Mouse (Mus musculus): ENCODE measurements around the gene Cul7. TPM values are rescaled to one million over a fixed set of nuclear protein-coding genes. Genes with fewer than 3 reads are reported as not detected.
A peak's percentile ranks its signal among the peaks of the same experiment; 100 is the strongest.

Gene Cul7
- total and polyA plus RNA-seq, 2 experiments from 2014 or later = 20.6 to 95.5 TPM

GRCm38 (mm10) chr17:46642060-46642459, 8.1 kb upstream of the Cul7 start:
- WGBS = 87% methylated on average over 17 of the region's 17 CpGs

GRCm38 (mm10) chr17:46644152-46644805, 5.9 kb upstream of the Cul7 start:
- H3K9me3 ChIP-seq (replicated peaks; ENCODE audit: control insufficient read depth, low read length) = no peaks in the 10 kb centered on the region
- H3K4me3 ChIP-seq (ENCODE audit: low read depth, low read length) = peak overlapping the region; percentile 95; the same call in 1 of the 2 replicates
- H3K4me1 ChIP-seq (ENCODE audit: control insufficient read depth, insufficient read depth) = peaks cover 13% of the 10 kb centered on the region
- TF ChIP-seq EP300 (IDR thresholded peaks at IDR 0.05; ENCODE audit: low read depth) = no peak
- TF ChIP-seq CTCF (IDR thresholded peaks at IDR 0.05; ENCODE audit: low read depth) = no peak
- no peaks in the 10 kb centered on the region for H3K27me3 ChIP-seq (ENCODE audit: control insufficient read depth, insufficient read depth, low read length)
- H3K4me2 ChIP-seq (ENCODE audit: low read depth, low read length) = peak overlapping the region; percentile 93
- H3K36me3 ChIP-seq (replicated peaks; ENCODE audit: control insufficient read depth, insufficient read depth, low read length) = peaks cover 47% of the 10 kb centered on the region
- H3K9ac ChIP-seq (replicated peaks; ENCODE audit: low read depth, low read length) = 0 out of 2 replicates have a peak overlapping the region, but pooled peaks have one; percentile 71
- ATAC-seq (ENCODE audit: insufficient read depth, low read depth) (no peak), DNase-seq (ENCODE audit: low spot score) (no peak)
- H3K27ac ChIP-seq (ENCODE audit: low read depth) = 0 out of 2 replicates have a peak overlapping the region, but pooled peaks have one; percentile 28
- 85% methylated on average over 12 of the region's 12 CpGs for whole genome bisulfite sequencing

More at GRCm38 (mm10) chr17:46642060-46642459, 8.1 kb upstream of the Cul7 start:
- peaks cover 47% of the 10 kb centered on the region for H3K36me3 ChIP-seq (replicated peaks; ENCODE audit: control insufficient read depth, insufficient read depth, low read length)
- H3K9ac ChIP-seq (replicated peaks; ENCODE audit: low read depth, low read length) = no peak overlapping the region
- no peaks in the 10 kb centered on the region for H3K9me3 ChIP-seq (replicated peaks; ENCODE audit: control insufficient read depth, low read length)
- no peak overlapping the region for H3K27ac ChIP-seq (ENCODE audit: low read depth)
- DNase-seq (ENCODE audit: low spot score) = no peak
- peaks cover 12% of the 10 kb centered on the region for H3K4me1 ChIP-seq (ENCODE audit: control insufficient read depth, insufficient read depth)
- no peak overlapping the region for H3K4me3 ChIP-seq (ENCODE audit: low read depth, low read length)
- no peaks in the 10 kb centered on the region for H3K27me3 ChIP-seq (ENCODE audit: control insufficient read depth, insufficient read depth, low read length)
- no peak for ATAC-seq (ENCODE audit: insufficient read depth, low read depth)
- no peak overlapping the region for H3K4me2 ChIP-seq (ENCODE audit: low read depth, low read length)
- TF ChIP-seq EP300 (IDR thresholded peaks at IDR 0.05; ENCODE audit: low read depth) (no peak), CTCF (IDR thresholded peaks at IDR 0.05; ENCODE audit: low read depth) (no peak)

- DNase-seq (ENCODE audit: low spot score) (no peak), ATAC-seq (ENCODE audit: insufficient read depth, low read depth) (no peak)
- H3K9me3 ChIP-seq (replicated peaks; ENCODE audit: control insufficient read depth, low read length) = no peaks in the 10 kb centered on the region
- TF ChIP-seq CTCF (IDR thresholded peaks at IDR 0.05; ENCODE audit: low read depth) (no peak), EP300 (IDR thresholded peaks at IDR 0.05; ENCODE audit: low read depth) (no peak)
- peak overlapping the region; percentile 71 for H3K27ac ChIP-seq (ENCODE audit: low read depth)
- H3K4me2 ChIP-seq (ENCODE audit: low read depth, low read length) = peak overlapping the region; percentile 93
- H3K4me3 ChIP-seq (ENCODE audit: low read depth, low read length) = peak overlapping the region; percentile 95
- H3K4me1 ChIP-seq (ENCODE audit: control insufficient read depth, insufficient read depth) = peaks cover 13% of the 10 kb centered on the region
- peaks cover 40% of the 10 kb centered on the region for H3K36me3 ChIP-seq (replicated peaks; ENCODE audit: control insufficient read depth, insufficient read depth, low read length)
- H3K9ac ChIP-seq (replicated peaks; ENCODE audit: low read depth, low read length) = peak overlapping the region; percentile 71
- H3K27me3 ChIP-seq (ENCODE audit: control insufficient read depth, insufficient read depth, low read length) = no peaks in the 10 kb centered on the region
- WGBS = 8% methylated on average over 10 of the region's 11 CpGs
Observed at GRCm38 (mm10) chr17:46644916-46645475, 5.1 kb upstream of the Cul7 start.

GRCm38 (mm10) chr17:46645561-46646321, 4.4 kb upstream of the Cul7 start, which contains the start of the genes Klc4 and Mrpl2:
TSS of gene Klc4 (minus strand) at chr17:46646022.
TSS of gene Mrpl2 (plus strand) at chr17:46646229.
- H3K27me3 ChIP-seq (ENCODE audit: control insufficient read depth, insufficient read depth, low read length) = no peaks in the 10 kb centered on the region
- DNase-seq (ENCODE audit: low spot score) (peak; percentile 96), ATAC-seq (ENCODE audit: insufficient read depth, low read depth) (peak; percentile 80)
- peak within 1 kb of the TSS; percentile 95 for H3K4me3 ChIP-seq (ENCODE audit: low read depth, low read length)
- TF ChIP-seq EP300 (IDR thresholded peaks at IDR 0.05; ENCODE audit: low read depth) = peak; percentile 76
- no peak for TF ChIP-seq CTCF (IDR thresholded peaks at IDR 0.05; ENCODE audit: low read depth)
- H3K9me3 ChIP-seq (replicated peaks; ENCODE audit: control insufficient read depth, low read length) = no peaks in the 10 kb centered on the region
- peak within 1 kb of the TSS; percentile 86 for H3K27ac ChIP-seq (ENCODE audit: low read depth)
- H3K4me2 ChIP-seq (ENCODE audit: low read depth, low read length) = peak within 1 kb of the TSS; percentile 93
- peak within 1 kb of the TSS; percentile 91 for H3K9ac ChIP-seq (replicated peaks; ENCODE audit: low read depth, low read length)
- H3K4me1 ChIP-seq (ENCODE audit: control insufficient read depth, insufficient read depth) = peaks cover 13% of the 10 kb centered on the region
- H3K36me3 ChIP-seq (replicated peaks; ENCODE audit: control insufficient read depth, insufficient read depth, low read length) = peaks cover 32% of the 10 kb centered on the region
- under 1% methylated on average over 50 of the region's 53 CpGs for WGBS

- DNase-seq (ENCODE audit: low spot score) = no peak
- Histone ChIP-seq H3K4me2 (ENCODE audit: low read depth, low read length) (peak overlapping the region; percentile 78), H3K27me3 (ENCODE audit: control insufficient read depth, insufficient read depth, low read length) (no peaks in the 10 kb centered on the region), H3K27ac (ENCODE audit: low read depth) (peak overlapping the region; percentile 86), H3K4me3 (ENCODE audit: low read depth, low read length) (peak overlapping the region; percentile 95), H3K9ac (replicated peaks; ENCODE audit: low read depth, low read length) (peak overlapping the region; percentile 91), H3K4me1 (ENCODE audit: control insufficient read depth, insufficient read depth) (peaks cover 19% of the 10 kb centered on the region), H3K36me3 (replicated peaks; ENCODE audit: control insufficient read depth, insufficient read depth, low read length) (peaks cover 27% of the 10 kb centered on the region), H3K9me3 (replicated peaks; ENCODE audit: control insufficient read depth, low read length) (no peaks in the 10 kb centered on the region)
- under 1% methylated on average over 17 of the region's 19 CpGs for WGBS
- peak; percentile 2; the same call in 1 of the 2 replicates for ATAC-seq (ENCODE audit: insufficient read depth, low read depth)
- TF ChIP-seq CTCF (IDR thresholded peaks at IDR 0.05; ENCODE audit: low read depth) (no peak), EP300 (IDR thresholded peaks at IDR 0.05; ENCODE audit: low read depth) (no peak)
Observed at GRCm38 (mm10) chr17:46646322-46646662, 3.8 kb upstream of the Cul7 start.

All from heart, postnatal 0 days (tissue).